Mouse (Mus musculus): Measurements from ENCODE around the gene Extl2. TPM values are rescaled to one million over a fixed set of nuclear protein-coding genes. Genes with fewer than 3 reads are reported as not detected.
A peak's percentile ranks its signal among the peaks of the same experiment; 100 is the strongest.

The Extl2 gene
- total RNA-seq, 2 experiments from 2014 or later = 0.61 to 4.2 TPM

DNA sequence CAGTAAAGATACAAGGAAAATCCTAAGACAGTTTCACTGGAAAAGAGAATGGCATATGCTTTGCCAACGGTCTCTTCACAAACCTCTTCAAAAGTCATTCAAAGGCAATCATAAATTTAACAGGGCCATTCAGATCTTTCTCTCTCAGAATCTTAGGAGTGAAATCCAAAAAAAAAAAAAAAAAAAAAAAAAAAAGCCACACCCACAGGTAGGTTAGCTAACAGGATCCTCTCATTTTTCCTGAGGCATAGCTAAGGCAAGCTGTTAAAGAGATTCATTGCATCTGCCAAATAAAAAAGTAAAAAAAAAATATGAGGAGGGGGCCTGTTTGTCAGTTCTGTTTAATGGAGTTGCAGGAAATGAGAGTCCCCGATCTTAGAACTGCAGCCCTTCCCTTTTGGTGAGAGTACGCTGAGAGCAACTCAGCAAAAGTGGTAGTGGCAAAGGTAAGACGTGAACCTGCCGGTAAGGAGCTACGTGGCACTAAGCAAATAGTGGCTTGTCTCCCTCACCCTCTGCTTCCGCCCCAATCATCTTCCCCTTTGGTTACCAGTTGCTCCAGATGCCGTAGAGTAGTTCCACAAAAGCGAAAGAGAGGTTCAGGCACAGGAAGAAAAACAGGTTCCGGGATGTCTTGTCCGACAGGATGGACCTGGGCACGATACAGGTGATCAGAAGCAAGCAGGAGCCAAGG is 831 bp upstream of the Extl2 start:
- peak; percentile 39; the same call in 1 of the 2 replicates for ATAC-seq (replicated peaks; ENCODE audit: low FRiP score, poor library complexity, severe bottlenecking)

DNA sequence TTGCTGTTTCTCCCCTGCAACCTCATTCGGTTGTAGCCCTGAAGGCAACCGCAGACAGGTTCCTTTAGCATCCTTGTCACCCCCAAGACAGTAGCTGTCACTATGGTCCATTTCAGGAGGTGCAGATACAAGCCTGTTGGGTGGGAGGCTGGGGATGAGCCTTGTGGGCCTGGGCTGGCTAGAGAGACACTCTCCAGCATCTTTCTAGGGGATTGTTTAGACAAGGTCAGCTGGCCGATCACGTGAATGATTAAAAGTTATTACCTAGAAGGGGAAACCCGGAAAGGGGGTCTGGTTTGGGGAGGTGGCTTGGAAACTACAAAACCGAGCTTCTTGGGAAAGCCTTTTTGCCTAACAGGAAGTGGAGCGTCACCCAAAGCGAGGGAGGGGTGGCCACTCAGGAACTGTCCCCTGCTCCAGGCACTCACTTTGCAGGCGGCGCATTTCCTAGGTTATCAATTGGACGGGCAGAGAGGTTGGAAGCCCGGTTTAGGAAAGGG is 729 bp downstream of the Extl2 start:
- ATAC-seq (replicated peaks; ENCODE audit: low FRiP score, poor library complexity, severe bottlenecking) = peak; percentile 21; the same call in 1 of the 2 replicates

DNA sequence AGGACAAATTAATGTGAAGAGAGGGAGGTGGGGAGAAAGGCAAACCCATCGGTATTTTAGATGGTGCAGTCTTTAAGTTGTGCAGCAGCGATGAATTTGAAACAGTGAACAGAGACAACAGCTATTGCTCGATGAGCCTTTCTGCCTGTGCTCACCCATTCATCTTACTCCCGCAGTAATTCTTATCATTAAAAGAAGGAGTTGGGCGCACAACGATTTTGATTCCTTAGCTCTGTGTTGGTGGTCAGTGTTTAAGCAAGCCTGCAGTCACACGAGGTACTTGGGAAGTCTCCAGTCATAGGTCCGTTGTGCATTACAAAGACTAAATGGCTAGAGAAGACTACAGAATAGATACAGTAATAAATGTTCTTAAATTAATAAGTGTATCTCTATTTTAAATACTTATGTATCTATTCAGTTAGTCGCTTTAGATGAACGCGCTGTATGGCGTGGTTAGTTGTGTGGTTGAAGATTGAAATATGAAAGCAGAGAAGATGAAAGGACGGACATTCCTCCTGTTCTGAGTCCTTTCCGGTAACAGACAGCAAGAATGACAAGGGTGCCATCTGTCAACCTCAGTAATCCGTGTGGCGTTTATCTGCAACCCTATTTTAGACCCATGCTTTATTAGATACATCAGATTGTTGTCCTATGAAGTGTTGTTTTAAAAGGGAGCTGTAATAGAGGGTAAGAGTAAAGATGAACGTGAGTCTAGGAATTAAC is 2.5 kb downstream of the Extl2 start:
- ATAC-seq (replicated peaks; ENCODE audit: low FRiP score, poor library complexity, severe bottlenecking) = no peak

DNA sequence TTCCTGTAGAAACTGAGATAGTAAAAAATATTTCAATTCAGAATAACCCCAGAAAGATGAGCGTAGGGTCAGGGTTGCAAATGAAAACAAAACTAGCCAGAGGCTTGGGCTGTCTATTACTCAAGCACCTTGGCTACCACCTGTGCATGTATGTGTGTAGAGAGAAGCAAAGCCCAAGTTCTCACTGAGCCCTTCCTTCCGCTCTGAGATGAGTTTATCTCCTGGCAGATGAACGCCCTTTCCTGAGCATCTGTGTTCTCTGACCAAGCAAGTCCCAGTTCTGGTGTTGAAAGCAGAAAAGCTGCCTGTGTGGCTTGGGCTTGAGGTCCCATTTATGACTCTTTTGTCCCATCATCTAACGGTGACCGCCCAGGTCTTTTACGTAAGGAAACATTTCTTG is 7.6 kb downstream of the Extl2 start:
- no peak for ATAC-seq (replicated peaks; ENCODE audit: low FRiP score, poor library complexity, severe bottlenecking)

DNA sequence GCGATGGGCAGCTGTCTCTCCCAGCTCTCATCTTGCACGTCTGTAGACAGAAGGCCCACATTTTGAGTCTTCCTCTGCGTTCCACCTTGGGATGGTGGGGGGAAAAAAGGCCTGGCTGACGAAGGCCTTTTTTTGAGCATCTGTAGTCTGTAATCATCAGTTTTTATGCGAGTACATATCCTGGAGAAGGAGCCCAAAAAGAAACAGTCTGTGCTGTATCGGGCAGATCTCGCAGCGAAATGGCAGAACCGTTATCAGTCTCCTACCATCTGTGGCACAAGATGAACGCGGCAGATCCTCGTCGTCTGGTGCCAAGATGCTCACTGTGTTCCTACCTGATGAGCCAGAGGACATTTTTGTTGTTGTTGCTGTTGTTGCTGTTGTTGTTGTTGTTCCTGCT is 8.9 kb downstream of the Extl2 start:
- ATAC-seq (replicated peaks; ENCODE audit: low FRiP score, poor library complexity, severe bottlenecking) = no peak

DNA sequence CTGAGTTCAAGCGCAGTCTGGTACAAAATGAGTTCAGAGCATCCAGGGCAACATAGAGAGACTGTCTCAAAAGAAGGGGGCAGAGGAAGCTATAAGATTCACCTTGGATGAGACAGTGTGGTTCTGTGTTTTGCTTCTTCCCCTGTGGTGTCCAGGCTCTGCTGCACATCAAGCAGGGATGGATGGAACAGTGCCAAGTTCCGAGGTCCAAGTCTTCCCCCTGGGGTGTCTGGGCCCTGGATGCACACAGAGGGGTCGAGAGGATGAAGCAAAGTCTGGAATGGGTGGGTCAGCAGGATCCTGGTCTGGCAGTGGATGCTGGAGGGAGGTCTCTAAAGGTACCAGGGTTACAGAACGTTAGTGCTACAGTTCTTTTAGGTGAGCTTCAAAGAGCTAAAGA is 11.3 kb downstream of the Extl2 start:
- ATAC-seq (replicated peaks; ENCODE audit: low FRiP score, poor library complexity, severe bottlenecking) = no peak

DNA sequence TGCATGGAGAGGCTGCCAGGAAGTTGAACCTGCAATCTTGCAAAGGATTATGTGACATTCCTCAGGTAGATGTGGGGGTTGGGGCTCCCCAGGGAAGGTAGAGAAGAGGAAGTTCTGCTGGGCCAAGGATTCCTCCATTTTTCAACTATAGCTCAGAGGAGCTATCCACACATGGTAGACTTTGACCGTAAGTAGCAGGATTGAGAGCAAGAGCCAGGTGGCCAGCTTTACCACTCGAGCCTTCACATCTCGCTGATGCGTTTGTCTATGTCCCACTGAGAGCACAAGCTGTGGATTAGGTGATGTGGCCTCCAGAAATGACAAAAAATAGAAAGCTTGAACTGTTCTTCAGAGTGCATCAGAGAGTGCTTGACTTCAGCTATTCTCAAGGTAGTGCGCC is 11.9 kb downstream of the Extl2 start:
- no peak for ATAC-seq (replicated peaks; ENCODE audit: low FRiP score, poor library complexity, severe bottlenecking)

DNA sequence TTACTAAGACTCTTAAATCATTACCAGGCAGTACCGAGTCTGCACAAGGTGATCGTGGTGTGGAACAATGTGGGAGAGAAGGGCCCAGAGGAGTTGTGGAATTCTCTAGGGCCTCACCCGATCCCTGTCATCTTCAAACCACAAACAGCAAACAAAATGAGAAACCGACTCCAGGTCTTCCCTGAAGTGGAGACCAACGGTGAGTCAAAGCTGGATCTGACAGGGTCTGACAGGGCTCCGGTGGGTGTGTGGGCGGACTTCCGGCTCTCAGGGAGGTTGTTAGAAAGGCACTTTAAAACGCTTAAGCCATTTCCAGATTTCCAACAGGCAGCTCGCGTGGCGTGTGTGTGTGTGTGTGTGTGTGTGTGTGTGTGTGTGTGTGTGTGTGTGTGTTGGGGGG is 17.0 kb downstream of the Extl2 start:
- no peak for ATAC-seq (replicated peaks; ENCODE audit: low FRiP score, poor library complexity, severe bottlenecking)

DNA sequence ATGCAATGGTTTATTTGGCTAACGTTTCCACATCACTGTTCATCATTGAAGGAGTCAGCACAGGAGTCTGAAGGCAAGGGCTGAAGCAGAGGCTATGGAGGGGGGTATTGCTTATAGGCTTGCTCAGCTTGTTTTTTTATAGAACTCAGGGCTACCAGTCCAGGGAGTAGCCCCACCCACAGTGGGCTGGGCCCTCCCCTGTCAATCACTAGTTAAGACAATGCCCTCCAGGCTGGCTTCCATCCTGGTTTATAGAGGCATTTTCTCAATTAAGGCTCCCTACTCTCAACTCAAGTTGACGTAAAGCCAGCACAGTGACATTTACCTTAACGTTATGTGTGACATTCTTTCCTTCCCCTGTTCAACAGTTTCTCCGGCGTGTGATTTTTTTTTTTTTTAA is 17.4 kb downstream of the Extl2 start:
- no peak for ATAC-seq (replicated peaks; ENCODE audit: low FRiP score, poor library complexity, severe bottlenecking)

DNA sequence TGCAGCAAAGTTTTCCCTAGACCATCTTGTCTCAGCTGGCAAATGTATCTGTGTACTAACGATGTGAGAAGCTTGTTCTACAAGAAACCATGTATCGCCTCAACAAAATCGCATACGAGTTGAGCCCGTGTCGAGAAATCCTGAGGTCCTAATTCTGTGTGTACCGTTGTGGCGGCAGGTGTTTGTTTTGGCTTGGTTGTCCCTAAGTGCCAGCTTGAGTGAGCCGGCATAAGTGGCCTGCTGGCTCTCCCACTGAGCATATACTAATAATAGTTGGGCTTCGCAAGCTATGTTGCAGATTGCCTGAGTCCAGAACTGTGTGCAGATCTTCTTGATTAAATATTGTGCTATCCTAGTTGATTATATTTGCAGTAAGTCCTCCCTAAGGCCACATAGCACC is 18.4 kb downstream of the Extl2 start:
- no peak for ATAC-seq (replicated peaks; ENCODE audit: low FRiP score, poor library complexity, severe bottlenecking)

DNA sequence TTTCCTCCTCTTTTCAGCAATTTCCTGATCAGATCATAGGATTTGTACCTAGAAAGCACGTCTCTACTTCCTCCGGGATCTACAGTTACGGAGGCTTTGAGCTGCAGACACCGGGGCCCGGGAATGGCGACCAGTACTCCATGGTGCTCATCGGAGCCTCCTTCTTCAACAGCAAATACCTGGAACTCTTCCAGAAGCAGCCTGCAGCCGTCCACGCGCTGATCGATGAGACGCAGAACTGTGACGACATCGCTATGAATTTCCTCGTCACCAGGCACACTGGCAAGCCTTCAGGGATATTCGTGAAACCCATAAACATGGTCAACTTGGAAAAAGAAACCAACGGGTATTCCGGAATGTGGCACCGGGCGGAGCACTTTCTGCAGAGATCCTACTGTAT is 19.7 kb downstream of the Extl2 start:
- ATAC-seq (replicated peaks; ENCODE audit: low FRiP score, poor library complexity, severe bottlenecking) = no peak

DNA sequence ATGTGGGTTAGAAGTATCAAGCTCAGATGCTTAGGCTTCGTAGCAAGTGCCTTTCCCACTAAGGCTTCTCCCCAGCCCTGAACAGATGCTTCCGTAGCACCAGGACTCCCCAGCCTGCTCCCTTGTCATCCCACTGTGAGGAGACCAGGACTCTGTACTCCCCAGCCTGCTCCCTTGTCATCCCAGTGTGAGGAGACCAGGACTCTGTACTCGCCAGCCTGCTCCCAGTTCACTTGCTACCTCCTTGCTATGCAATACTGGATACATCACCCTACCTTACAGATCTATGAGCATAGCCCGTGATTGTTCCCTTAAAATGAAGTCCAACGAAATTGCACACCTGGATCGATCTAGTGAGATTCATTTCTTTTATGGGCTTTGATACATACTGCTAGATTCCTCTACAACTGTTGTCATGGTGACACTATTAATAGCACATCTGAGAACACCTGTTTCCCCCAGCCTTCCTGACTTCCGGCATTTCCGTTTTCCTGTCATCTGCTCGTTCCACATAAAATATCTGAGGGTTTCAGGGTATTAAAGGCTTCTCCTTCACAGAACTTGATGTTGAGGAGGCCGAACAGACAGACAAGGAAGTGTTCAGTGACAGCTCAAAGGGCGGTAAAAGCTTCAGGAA is 23.0 kb downstream of the Extl2 start:
- no peak for ATAC-seq (replicated peaks; ENCODE audit: low FRiP score, poor library complexity, severe bottlenecking)

DNA sequence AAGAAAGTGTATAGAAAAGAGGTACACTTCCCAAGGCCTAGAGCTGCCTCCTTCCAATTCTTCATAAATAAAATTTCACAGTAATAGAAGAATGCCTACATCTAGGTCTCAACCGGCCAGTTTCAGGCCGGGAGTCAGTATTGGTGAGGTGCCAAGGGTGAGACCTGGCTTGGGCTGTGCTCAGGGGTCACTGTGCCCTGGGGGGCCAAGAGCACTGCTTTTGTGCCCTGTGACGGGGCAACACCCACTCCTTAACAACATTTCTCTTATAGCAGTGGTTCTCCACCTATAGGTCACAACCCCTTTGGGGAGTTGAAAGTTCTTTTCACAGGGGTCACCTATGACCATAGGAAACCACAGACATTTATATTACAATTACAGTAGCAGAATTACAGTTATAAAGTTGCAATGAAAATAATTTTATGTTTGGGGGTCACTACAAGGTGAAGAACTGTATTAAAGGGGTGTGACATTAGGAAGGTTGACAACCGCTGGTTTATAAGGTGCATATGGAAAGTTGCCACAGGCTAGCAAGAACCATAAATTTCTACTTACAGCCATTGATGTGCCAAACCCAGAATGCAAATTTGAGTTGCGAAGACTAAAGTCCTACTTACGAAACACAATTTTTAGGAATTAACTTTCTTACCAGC is 26.1 kb downstream of the Extl2 start:
- no peak for ATAC-seq (replicated peaks; ENCODE audit: low FRiP score, poor library complexity, severe bottlenecking)

DNA sequence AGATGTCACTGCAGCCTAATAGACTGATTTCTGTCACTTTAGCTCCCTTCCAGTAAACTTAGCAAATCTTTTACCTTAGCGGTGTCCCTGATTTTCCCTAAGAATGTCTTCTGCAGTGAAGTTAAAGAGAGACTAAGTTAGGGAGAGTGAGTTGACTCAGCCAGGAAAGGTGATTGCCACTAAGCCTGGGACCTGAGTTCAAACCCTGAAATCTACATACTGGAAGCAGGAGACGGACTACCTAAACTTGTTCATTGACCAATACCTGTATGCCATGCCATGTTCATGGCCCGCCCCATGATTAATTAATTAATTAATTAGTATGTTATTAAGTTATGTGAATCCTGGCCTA is 26.6 kb downstream of the Extl2 start:
- no peak for ATAC-seq (replicated peaks; ENCODE audit: low FRiP score, poor library complexity, severe bottlenecking)

DNA sequence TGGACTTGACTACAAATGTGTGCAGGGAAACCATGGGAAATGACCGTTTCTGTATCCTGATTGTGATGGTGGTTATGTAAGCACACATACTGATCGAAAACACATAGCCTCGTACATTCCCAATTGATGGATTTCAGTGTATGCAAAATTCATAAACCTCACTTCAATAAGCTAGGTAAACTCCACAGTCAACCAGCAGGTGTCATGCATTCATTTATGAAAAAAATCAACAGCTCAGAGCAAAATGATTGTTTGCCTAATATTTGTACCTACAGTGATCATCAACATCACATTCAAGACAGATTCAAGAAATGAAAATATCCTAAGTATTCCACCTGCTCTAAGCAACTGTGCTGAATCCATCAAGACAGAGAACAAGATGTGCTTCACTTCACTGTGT is 33.5 kb downstream of the Extl2 start:
- ATAC-seq (replicated peaks; ENCODE audit: low FRiP score, poor library complexity, severe bottlenecking) = no peak

DNA sequence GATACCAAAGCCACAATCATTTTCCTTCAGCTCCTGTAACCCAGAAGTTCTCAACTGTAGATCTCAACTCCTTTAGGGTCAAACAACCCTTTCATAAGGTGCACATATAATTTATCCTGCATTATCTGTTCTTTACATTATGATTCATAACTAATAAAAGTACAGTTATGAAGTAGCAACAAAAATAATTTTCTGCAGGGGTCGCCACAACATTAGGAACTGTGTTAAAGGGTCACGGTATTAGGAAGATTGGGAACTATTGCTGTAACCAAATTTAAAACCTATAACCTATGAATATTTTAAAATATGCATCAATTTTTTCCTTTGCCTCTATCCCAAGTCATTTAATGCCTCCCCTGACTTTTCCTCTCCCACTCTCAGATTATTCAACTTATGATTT is 38.7 kb downstream of the Extl2 start:
- no peak for ATAC-seq (replicated peaks; ENCODE audit: low FRiP score, poor library complexity, severe bottlenecking)

DNA sequence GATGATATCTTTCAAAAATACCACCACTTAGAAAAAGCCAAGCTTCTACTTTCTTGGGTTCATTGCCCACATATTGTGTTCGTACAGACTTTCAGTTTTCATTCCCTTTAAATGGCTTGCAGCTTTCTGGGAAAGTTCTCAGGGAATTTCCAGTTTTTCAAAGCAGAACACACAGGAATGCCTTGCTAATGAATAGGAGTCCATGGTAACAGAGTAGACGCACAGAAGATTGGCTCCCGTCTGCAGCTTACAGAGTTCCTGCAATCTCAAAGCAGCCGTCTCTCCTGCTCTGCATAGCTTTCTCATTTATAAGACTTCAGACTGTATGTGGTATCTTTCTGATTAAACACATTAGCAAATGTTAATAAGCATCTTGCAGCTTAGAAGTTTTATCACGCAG is 39.8 kb downstream of the Extl2 start:
- no peak for ATAC-seq (replicated peaks; ENCODE audit: low FRiP score, poor library complexity, severe bottlenecking)

DNA sequence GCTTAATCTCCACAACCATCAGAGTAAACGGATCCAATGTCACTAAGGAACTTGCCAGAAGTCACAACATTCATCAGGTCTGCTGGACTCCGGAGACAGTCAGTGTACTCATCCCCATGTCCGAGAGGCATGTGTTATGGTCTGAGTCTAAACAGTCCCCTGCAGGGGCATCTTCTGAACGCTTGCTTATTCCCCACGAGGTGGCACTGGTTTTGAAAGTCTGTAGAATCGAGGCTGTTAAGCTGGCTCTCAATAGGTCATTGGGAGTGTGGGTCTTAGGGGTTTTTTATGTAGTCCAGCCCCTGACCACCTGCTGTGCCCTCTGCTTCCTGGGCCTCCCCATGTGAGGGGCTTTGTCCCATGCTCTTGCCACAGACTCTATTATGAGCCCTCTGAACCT is 49.8 kb downstream of the Extl2 start:
- no peak for ATAC-seq (replicated peaks; ENCODE audit: low FRiP score, poor library complexity, severe bottlenecking)

DNA sequence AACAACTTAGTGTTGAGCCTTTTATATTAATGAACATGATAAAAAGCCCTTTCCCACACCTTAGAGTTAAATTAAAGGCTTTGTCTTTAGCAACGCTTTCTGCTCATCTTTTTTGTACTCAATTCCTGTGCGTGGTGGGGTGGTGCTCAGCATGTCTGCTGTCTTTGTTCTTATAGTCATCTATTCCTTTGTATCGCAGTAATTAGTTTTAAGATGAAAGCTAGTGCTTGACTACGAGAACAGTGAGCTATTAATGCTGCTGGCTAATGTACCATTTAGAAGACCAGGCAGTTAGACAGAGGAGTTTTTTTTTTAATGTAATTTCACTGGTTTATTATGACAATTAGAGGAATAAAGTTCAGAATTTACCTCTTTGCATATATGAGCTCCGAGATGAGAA is 53.1 kb downstream of the Extl2 start:
- no peak for ATAC-seq (replicated peaks; ENCODE audit: low FRiP score, poor library complexity, severe bottlenecking)

DNA sequence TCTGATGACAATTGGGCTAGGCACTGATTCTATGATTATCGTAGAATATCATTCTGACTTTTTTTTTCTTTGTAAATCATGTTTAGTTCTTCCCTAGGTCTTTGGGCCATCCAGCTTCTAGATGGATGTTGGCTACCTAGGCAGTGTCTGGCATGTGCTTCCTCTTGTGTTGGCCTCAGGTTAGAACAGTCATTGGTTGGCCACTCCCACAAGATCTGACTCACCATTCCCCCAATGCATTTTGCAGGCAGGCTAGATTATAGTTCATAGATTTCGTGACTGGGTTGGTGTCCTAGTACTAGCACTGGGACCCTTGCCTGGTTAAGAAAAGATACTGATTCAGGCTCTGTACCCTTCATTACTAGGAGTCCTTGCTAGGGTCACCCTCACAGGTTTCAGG is 54.9 kb downstream of the Extl2 start:
- ATAC-seq (replicated peaks; ENCODE audit: low FRiP score, poor library complexity, severe bottlenecking) = no peak

DNA sequence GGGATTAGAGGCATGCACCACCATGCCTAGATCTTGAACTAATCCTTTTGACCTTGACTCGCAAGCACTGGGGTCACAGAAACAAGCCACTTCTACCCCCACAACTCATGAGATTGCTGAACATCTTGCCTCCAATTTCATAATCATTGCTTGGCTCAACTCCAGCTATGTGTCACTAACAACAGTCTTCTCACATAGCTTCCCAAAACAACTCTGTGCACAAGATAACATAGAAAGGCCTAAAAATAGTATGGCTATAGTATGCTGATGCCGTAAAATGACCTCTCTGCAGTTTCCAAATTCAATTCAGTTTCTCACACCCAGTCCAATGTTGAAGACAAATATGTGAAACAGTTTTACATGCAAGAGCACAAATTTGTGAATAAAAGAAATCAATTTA is 65.3 kb downstream of the Extl2 start:
- no peak for ATAC-seq (replicated peaks; ENCODE audit: low FRiP score, poor library complexity, severe bottlenecking)
